30 mouse cellular contexts compared by ENCODE assay signal in the genomic region with DNA sequence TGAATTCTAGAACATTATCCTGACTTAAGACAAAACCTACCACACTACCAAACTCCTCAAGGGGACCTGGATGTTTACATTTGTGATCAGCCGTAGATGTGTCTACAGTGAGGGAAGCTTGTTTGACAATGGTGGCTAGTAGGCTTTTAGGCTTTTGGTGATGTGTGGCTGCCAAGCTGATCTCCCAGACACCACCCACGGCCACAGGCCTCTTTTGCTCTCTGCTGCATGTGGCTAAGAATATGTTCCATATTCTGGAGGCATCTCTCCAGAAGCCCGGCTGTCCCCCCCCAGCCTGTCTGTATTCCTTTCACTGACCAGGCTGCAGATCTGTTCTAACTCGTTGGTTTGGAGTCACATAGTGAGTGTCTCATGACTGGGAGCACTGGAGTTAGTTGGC. TPM values are rescaled to one million over a fixed set of nuclear protein-coding genes. Genes with fewer than 3 reads are reported as not detected.
DNase-seq lines count a peak whose midpoint lies in the region; ATAC-seq and TF ChIP-seq lines count a peak whose summit lies in the region.
"Had no signal": no experiment of that assay in that cellular context is flagged by ENCODE, and none has a peak within 500 bp of the region (broad histone marks: within the 10 kb centered on the region; RNA-seq: fewer than 3 reads in every experiment).

No protein-coding gene starts in this region.

- ATAC-seq in embryonic facial prominence, embryonic 12.5 days (ENCODE audit: insufficient number of reproducible peaks, insufficient read depth, low FRiP score, low TSS enrichment), result no peak
- ATAC-seq in heart, embryonic 12.5 days (ENCODE audit: insufficient number of reproducible peaks, low FRiP score), result no peak
- no peak for ATAC-seq in liver, embryonic 12.5 days
- ATAC-seq: activated CD4-positive, CD25-positive, alpha-beta regulatory T cell, adult 4 months; CD4-positive, CD25-positive, alpha-beta regulatory T cell, adult 4 months; forebrain, embryonic 14.5 days; forebrain, embryonic 16.5 days; Patski had no signal

- H3K79me2 ChIP-seq in liver, adult 2 months (ENCODE audit: control insufficient read depth, insufficient read depth, low read length), result no peaks in the 10 kb centered on the region

- no peak for DNase-seq in embryonic facial prominence, embryonic 10.5 days (ENCODE audit: low spot score)
- DNase-seq in heart, adult 11 months, result peak; percentile 72
- DNase-seq in liver, adult 2 months (ENCODE audit: extremely low read depth, low read depth, low spot score), result no peak
- DNase-seq in brain, adult 2 months (ENCODE audit: low read depth, low spot score), result peak; percentile 45
- DNase-seq: adrenal gland, adult 8-10 months; adrenal gland, postnatal 14 days; adrenal gland, postnatal 36 days; B cell, adult 2 months; cerebellum, adult 11 months; cerebellum, adult 18-20 months; cerebellum, adult 8-10 months; cerebellum, adult 9-11 months; cerebellum, postnatal 36 days; embryo, embryonic 11 days had no signal

- H3K27me3 ChIP-seq in embryonic facial prominence, embryonic 12.5 days, result no peaks in the 10 kb centered on the region
- no peaks in the 10 kb centered on the region for H3K27me3 ChIP-seq in embryonic facial prominence, embryonic 10.5 days (replicated peaks; ENCODE audit: low read depth, poor library complexity, severe bottlenecking)
- no peaks in the 10 kb centered on the region for H3K27me3 ChIP-seq in heart, embryonic 12.5 days (replicated peaks)
- no peaks in the 10 kb centered on the region for H3K27me3 ChIP-seq in liver, adult 2 months (ENCODE audit: control insufficient read depth, insufficient read depth, low read length)
- H3K27me3 ChIP-seq in liver, embryonic 12.5 days (replicated peaks), result no peaks in the 10 kb centered on the region
- H3K27me3 ChIP-seq: CH12.LX; embryonic facial prominence, embryonic 13.5 days; embryonic facial prominence, embryonic 15.5 days; forebrain, embryonic 12.5 days; Patski had no signal

- 72% methylated on average over 4 of the region's 4 CpGs for WGBS in embryonic facial prominence, embryonic 12.5 days
- 82% methylated on average over 4 of the region's 4 CpGs for WGBS in embryonic facial prominence, embryonic 10.5 days
- 74% methylated on average over 4 of the region's 4 CpGs for WGBS in heart, embryonic 12.5 days
- 64% methylated on average over 4 of the region's 4 CpGs for WGBS in liver, adult 2 months
- 60% methylated on average over 4 of the region's 4 CpGs for WGBS in liver, embryonic 12.5 days (ENCODE audit: insufficient replicate concordance)

- H3K36me3 ChIP-seq in embryonic facial prominence, embryonic 12.5 days, result peaks cover 20% of the 10 kb centered on the region; the same call in 1 of the 2 replicates
- peaks cover 42% of the 10 kb centered on the region for H3K36me3 ChIP-seq in embryonic facial prominence, embryonic 10.5 days (replicated peaks)
- peaks cover 29% of the 10 kb centered on the region for H3K36me3 ChIP-seq in heart, embryonic 12.5 days
- H3K36me3 ChIP-seq in liver, adult 2 months (ENCODE audit: control insufficient read depth, insufficient read depth, low read length), result peaks cover 3% of the 10 kb centered on the region; the same call in 1 of the 2 replicates
- peaks cover 37% of the 10 kb centered on the region for H3K36me3 ChIP-seq in liver, embryonic 12.5 days

- TF ChIP-seq CTCF in liver, adult 2 months (IDR thresholded peaks at IDR 0.05; ENCODE audit: low read depth, low read length), result no peak

- TF ChIP-seq POLR2A in liver, adult 2 months (IDR thresholded peaks at IDR 0.05; ENCODE audit: extremely low read depth, insufficient read depth, low read length), result no peak

- no peak overlapping the region for H3K9ac ChIP-seq in embryonic facial prominence, embryonic 12.5 days
- no peak overlapping the region for H3K9ac ChIP-seq in heart, embryonic 12.5 days
- H3K9ac ChIP-seq in liver, adult 2 months (ENCODE audit: low read depth, low read length), result no peak overlapping the region
- no peak overlapping the region for H3K9ac ChIP-seq in liver, embryonic 12.5 days
- H3K9ac ChIP-seq: embryonic facial prominence, embryonic 13.5 days; embryonic facial prominence, embryonic 15.5 days; forebrain, embryonic 12.5 days had no signal

- 0 out of 2 replicates have a peak overlapping the region, but pooled peaks have one; percentile 19 for H3K27ac ChIP-seq in embryonic facial prominence, embryonic 12.5 days
- H3K27ac ChIP-seq in embryonic facial prominence, embryonic 10.5 days (replicated peaks), result no peak overlapping the region
- H3K27ac ChIP-seq in heart, embryonic 12.5 days (ENCODE audit: poor library complexity, severe bottlenecking), result no peak overlapping the region
- peak overlapping the region; percentile 22; the same call in 1 of the 2 replicates for H3K27ac ChIP-seq in liver, adult 2 months (replicated peaks; ENCODE audit: insufficient read depth, low read depth, low read length)
- H3K27ac ChIP-seq in liver, embryonic 12.5 days, result no peak overlapping the region
- H3K27ac ChIP-seq: forebrain, embryonic 10.5 days; forebrain, embryonic 12.5 days had no signal

- peaks cover 14% of the 10 kb centered on the region; the same call in 1 of the 2 replicates for H3K4me1 ChIP-seq in embryonic facial prominence, embryonic 12.5 days
- H3K4me1 ChIP-seq in embryonic facial prominence, embryonic 10.5 days, result peaks cover 11% of the 10 kb centered on the region
- peaks cover 6% of the 10 kb centered on the region; the same call in 1 of the 2 replicates for H3K4me1 ChIP-seq in heart, embryonic 12.5 days (replicated peaks)
- peaks cover 29% of the 10 kb centered on the region for H3K4me1 ChIP-seq in liver, adult 2 months (ENCODE audit: control insufficient read depth, insufficient read depth, low read length)
- H3K4me1 ChIP-seq in liver, embryonic 12.5 days, result no peaks in the 10 kb centered on the region
- H3K4me1 ChIP-seq: forebrain, embryonic 12.5 days had no signal

- no peak overlapping the region for H3K4me3 ChIP-seq in embryonic facial prominence, embryonic 12.5 days
- H3K4me3 ChIP-seq in embryonic facial prominence, embryonic 10.5 days, result no peak overlapping the region
- no peak overlapping the region for H3K4me3 ChIP-seq in heart, embryonic 12.5 days
- H3K4me3 ChIP-seq in liver, adult 2 months (ENCODE audit: insufficient read depth, low read depth, low read length), result no peak overlapping the region
- no peak overlapping the region for H3K4me3 ChIP-seq in liver, embryonic 12.5 days
- H3K4me3 ChIP-seq: embryonic facial prominence, embryonic 13.5 days; embryonic facial prominence, embryonic 15.5 days; erythroblast, embryonic 14.5 days; forebrain, embryonic 10.5 days; forebrain, embryonic 12.5 days had no signal

- H3K9me3 ChIP-seq in embryonic facial prominence, embryonic 12.5 days, result no peaks in the 10 kb centered on the region
- no peaks in the 10 kb centered on the region for H3K9me3 ChIP-seq in embryonic facial prominence, embryonic 10.5 days
- H3K9me3 ChIP-seq in heart, embryonic 12.5 days (replicated peaks), result no peaks in the 10 kb centered on the region
- no peaks in the 10 kb centered on the region for H3K9me3 ChIP-seq in liver, embryonic 12.5 days (replicated peaks)
- H3K9me3 ChIP-seq: embryonic facial prominence, embryonic 13.5 days; embryonic facial prominence, embryonic 15.5 days; forebrain, embryonic 10.5 days; forebrain, embryonic 12.5 days; G1E had no signal

- H3K4me2 ChIP-seq in embryonic facial prominence, embryonic 12.5 days (replicated peaks), result no peak overlapping the region
- H3K4me2 ChIP-seq in heart, embryonic 12.5 days, result no peak overlapping the region
- no peak overlapping the region for H3K4me2 ChIP-seq in liver, embryonic 12.5 days
- H3K4me2 ChIP-seq: embryonic facial prominence, embryonic 13.5 days; embryonic facial prominence, embryonic 15.5 days; forebrain, embryonic 12.5 days had no signal

RNA-seq across cellular contexts. Expression of a gene that starts 27.3 kb away (rescaled TPM):
- 0.51 and 0.69 TPM in 2 replicates for polyA plus RNA-seq in embryonic facial prominence, embryonic 12.5 days (2016; fragmentation: Nextera tagmentation; extraction: Ambion mirVana)
- 0.10 and 0.29 TPM in 2 replicates for polyA plus RNA-seq in embryonic facial prominence, embryonic 10.5 days (2016; fragmentation: Nextera tagmentation; extraction: Ambion mirVana)
- 0.22 and 0.23 TPM in 2 replicates for polyA plus RNA-seq in heart, embryonic 12.5 days (2016; fragmentation: Nextera tagmentation; extraction: Ambion mirVana)
- total RNA-seq in liver, adult 2 months (2014; rRNA removed), result 1.3 and 1.9 TPM in 2 replicates
- 2.5 and 3.1 TPM in 2 replicates for polyA plus RNA-seq in liver, adult 2 months (2012; rRNA removed)
- polyA plus RNA-seq in liver, embryonic 12.5 days (2016; fragmentation: Nextera tagmentation; extraction: Ambion mirVana), result 0.61 and 0.70 TPM in 2 replicates
- total RNA-seq: common myeloid progenitor, adult 5-6 weeks had no signal
- polyA plus RNA-seq: activated CD4-positive, CD25-positive, alpha-beta regulatory T cell, adult 4 months; CD4-positive, CD25-positive, alpha-beta regulatory T cell, adult 4 months; erythroblast, embryonic 14.5 days had no signal

Comparison
In these comparisons a context has a peak if more than half of its experiments do, and no peak if none do; other contexts are left out.
1. H3K27ac ChIP-seq: peak in embryonic facial prominence, embryonic 12.5 days (single experiment) and liver, adult 2 months (single experiment); none in embryonic facial prominence, embryonic 10.5 days (single experiment), heart, embryonic 12.5 days (single experiment) and liver, embryonic 12.5 days (single experiment).
2. DNase-seq: peak in heart, adult 11 months (single experiment) and brain, adult 2 months (single experiment); none in embryonic facial prominence, embryonic 10.5 days (single experiment) and liver, adult 2 months (single experiment).